Mouse (Mus musculus) bone marrow, adult 2 months (tissue): Measurements from ENCODE around the gene Zdhhc16. TPM values are rescaled to one million over a fixed set of nuclear protein-coding genes. Genes with fewer than 3 reads are reported as not detected.

ENCODE experiments used
- H3K27ac ChIP-seq: fragments of 200-500 bp; 2 replicates; pipeline ENCODE4 v1.5.1; 2012; ENCODE audit warnings: low read depth, mild to moderate bottlenecking, control low read depth, inconsistent platforms, low read length; ENCODE audit not compliant: control insufficient read depth, poor library complexity, insufficient read depth
- H3K4me1 ChIP-seq: fragments of 200-500 bp; 2 replicates; pipeline ENCODE4 v1.6.1; 2011; ENCODE audit warnings: low read length; ENCODE audit not compliant: control insufficient read depth, insufficient read depth
- H3K4me3 ChIP-seq: fragments of 200-500 bp; replicated peaks from 2 replicates; pipeline ENCODE3; 2011; ENCODE audit warnings: mild to moderate bottlenecking, low read depth, low read length, control low read depth; ENCODE audit not compliant: control insufficient read depth
- CTCF ChIP-seq: fragments of 200-500 bp; IDR thresholded peaks from 2 replicates; pipeline ENCODE4 v1.5.1; 2011; ENCODE audit warnings: low read length, control low read depth; ENCODE audit not compliant: control insufficient read depth, insufficient read depth
- POLR2A ChIP-seq: fragments of 200-500 bp; IDR thresholded peaks from 2 replicates; pipeline ENCODE4 v1.6.1; 2011; ENCODE audit warnings: low read depth, mild to moderate bottlenecking, control low read depth, low read length, borderline replicate concordance; ENCODE audit not compliant: control insufficient read depth
- WGBS: fragments of 180-500 bp; shearing (Covaris S2); methylation state at CpG from one replicate; pipeline ENCODE4 v1.1.7; 2018; 5-methylcytosine and 5-hydroxymethylcytosine counted together
- polyA plus RNA-seq: library from polyadenylated mRNA; stranded (reverse); fragments of >200 nt; gene quantifications from 2 replicates; pipeline ENCODE4 v1.2.4, GENCODE M21; 2011; ENCODE audit warnings: low replicate concordance; ENCODE audit not compliant: missing spikeins, insufficient read depth, insufficient read length

Gene Zdhhc16
- polyA plus RNA-seq, 1 experiment = 59.8 TPM

DNA sequence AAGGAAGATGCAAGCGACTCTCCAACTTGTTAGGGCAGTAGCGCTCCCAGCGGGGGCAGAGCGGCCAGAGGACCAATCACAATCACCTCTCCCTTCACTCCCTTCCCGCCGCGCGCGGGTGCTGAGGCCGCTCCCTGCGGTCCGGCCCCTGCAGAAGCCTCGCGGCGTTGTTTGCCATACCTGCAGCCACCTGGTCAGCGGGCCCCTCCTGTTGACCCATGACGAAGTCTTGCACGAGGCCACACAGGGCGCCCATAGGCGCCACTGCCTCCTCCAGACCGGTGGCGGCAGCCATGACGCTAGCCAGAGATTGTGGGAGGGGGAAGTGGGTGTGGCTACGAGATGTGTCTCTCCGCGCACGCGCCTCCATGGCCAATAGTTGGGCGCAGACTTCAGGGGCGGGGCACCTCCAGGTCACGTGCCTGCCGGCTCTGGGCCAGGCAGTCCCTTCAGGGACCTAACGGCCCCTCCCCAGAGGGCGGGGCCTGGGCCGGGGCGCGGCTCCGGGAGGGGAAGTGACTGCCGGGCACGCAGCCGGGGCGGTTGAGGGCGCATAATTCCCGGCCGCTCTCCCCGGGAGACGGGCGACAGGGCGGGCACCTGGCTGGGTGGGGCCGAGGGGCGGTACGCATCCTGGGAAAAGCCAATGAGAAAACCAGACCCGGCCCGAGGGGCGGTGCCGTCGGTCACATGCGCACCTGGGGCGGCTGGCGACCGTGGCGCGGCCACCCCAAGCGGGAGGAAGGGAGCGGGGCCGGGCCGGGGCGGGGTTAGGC lies 47.7 kb downstream of the Zdhhc16 start, which contains the start of gene Mms19:
Gene Mms19, minus strand, starts transcription at position 339 of the 776 bp plus-strand sequence.
- Histone ChIP-seq H3K4me1 (peaks cover 3% of the 10 kb centered on the region; the same call in 1 of the 2 replicates), H3K27ac (peak within 1 kb of the TSS; percentile 96), H3K4me3 (peak within 1 kb of the TSS; percentile 85)
- TF ChIP-seq POLR2A (peak; percentile 86; the same call in 1 of the 2 replicates), CTCF (peak; percentile 9; the same call in 1 of the 2 replicates)
- under 1% methylated on average over 67 of the region's 68 CpGs for WGBS

DNA sequence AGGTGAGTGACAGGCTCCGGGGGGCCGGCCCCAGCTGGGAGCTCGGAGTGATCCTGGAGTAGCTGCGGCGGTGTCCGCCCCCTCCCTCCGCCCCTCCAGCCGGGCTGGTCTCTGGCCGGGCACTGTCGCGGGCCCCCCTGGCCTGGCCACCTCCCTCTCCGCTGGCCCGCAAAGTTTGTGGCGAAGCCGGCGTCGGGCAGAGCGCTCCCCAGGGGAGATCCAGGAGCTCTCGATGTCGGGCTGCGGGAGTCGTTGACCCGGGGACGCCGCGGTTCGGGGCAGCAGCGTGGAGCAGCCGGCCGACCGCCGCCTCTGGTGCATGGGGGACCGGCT lies 48.3 kb downstream of the Zdhhc16 start, which contains the start of gene Ubtd1:
Gene Ubtd1, plus strand, starts transcription at position 169 of the 333 bp plus-strand sequence.
- H3K4me1 ChIP-seq = peaks cover 3% of the 10 kb centered on the region; the same call in 1 of the 2 replicates
- WGBS = under 1% methylated on average over 33 of the region's 33 CpGs
- TF ChIP-seq POLR2A (no peak), CTCF (no peak)

DNA sequence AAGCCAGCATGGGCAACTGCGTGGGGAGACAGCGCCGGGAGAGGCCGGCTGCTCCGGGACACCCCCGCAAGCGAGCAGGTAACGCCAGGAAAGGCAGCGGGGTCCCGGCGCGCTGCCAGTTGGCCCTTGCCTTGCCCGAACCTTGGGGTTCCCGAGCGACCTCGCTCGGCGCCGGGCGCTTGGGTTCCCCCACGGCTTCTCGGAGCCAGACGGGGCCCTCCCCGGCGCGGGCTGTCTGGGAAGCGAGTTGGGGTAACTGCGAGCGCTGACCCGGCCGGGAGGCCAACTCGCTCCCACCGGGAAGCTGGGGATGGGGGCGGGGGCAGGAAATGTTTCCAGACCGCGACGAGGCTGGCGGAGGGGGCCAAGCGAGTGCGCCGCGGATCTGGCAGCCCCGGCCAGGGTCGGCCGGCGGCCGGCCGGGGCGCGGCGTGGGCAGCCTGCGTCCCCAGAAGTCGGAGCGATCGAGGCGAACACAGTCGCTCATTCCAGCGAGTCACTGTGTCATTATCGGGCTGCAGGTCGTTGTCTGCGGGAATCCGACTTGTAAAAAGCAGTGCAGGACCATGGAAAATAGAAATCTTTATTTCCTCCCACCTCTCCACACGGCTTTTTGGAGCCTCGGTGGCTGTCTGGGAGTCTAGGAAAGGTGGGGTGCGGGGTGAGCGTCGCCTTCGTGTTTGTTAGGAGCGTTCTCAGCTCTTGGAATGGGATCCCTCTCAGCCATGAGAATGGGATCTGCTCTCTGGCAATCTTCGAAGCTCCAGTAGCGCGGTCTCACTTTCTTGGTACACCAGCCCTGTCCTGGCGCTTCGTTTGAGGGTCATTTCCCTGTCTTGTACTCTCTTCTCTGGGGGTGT lies 48.9 kb downstream of the Zdhhc16 start:
- no peak for TF ChIP-seq CTCF
- TF ChIP-seq POLR2A = no peak
- Histone ChIP-seq H3K27ac (peak overlapping the region; percentile 96), H3K4me3 (peak overlapping the region; percentile 85), H3K4me1 (peaks cover 3% of the 10 kb centered on the region; the same call in 1 of the 2 replicates)
- WGBS = under 1% methylated on average over 74 of the region's 74 CpGs

More for the DNA sequence above, 48.3 kb downstream of the Zdhhc16 start, which contains the start of gene Ubtd1:
- Histone ChIP-seq H3K27ac (peak within 1 kb of the TSS; percentile 96), H3K4me3 (peak within 1 kb of the TSS; percentile 85)

DNA sequence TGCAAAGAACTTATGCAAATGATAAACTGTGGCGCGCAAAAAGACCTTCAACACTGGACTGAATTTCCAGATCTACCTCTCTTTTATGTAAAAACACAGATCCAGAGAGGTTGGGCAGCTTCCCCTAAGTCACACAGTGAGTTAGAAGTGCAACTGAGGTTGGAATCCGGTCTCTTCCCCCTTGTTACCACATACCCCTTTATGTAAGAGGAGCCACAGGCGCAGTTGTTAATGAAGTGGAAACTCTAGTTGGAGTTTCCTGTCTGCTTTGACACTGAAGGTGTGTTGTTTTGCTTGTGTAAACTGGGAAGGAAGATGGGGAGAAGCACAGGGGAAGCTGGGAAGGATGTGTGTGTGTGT lies 49.5 kb downstream of the Zdhhc16 start:
- H3K4me1 ChIP-seq = peaks cover 3% of the 10 kb centered on the region; the same call in 1 of the 2 replicates
- 4% methylated on average over 4 of the region's 4 CpGs for WGBS
- TF ChIP-seq POLR2A (no peak), CTCF (no peak)
- peak overlapping the region; percentile 96; the same call in 1 of the 2 replicates for H3K27ac ChIP-seq
- peak overlapping the region; percentile 85 for H3K4me3 ChIP-seq

DNA sequence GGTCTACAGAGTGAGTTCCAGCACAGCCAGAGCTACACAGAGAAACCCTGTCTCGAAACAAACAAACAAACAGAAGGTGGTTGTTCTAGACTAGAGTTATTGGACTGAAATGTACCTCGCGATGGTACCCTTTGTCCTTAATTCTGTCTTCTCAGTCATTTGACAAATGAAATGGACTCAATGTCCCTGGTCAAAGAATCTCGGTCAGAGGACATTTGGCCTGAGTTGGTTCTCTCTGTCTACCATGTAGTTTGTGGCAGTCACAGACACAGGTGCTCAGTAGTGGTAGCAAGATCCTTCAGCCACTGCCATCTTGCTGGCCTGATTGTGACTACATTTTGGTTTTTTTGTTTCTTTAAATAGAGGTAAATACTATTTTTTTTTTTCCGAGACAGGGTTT lies 52.7 kb downstream of the Zdhhc16 start:
- Histone ChIP-seq H3K4me1 (peaks cover 5% of the 10 kb centered on the region; the same call in 1 of the 2 replicates), H3K4me3 (no peak overlapping the region), H3K27ac (no peak overlapping the region)
- TF ChIP-seq CTCF (no peak), POLR2A (no peak)
- 85% methylated on average over 5 of the region's 5 CpGs for WGBS

DNA sequence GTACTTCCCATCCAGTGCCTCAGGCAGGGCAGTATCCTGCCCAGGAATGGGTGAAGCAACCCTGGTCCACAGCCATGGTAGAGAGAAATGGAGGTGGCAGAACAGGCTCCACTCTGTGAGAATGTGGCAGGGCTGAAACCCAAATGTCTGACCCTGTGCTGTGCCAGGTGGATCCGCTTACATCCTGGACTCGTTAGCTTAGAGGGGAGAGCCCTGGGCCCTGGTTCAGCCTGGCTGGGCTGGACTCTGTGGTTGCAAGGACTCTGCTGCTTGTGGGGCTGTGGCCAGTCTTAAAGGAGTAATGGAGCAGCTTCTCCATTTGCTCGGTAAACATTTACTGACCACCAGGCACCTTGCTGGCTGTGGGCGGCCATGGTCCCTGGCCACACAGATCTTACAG lies 53.9 kb downstream of the Zdhhc16 start:
- TF ChIP-seq CTCF (no peak), POLR2A (no peak)
- WGBS = 74% methylated on average over 4 of the region's 4 CpGs

DNA sequence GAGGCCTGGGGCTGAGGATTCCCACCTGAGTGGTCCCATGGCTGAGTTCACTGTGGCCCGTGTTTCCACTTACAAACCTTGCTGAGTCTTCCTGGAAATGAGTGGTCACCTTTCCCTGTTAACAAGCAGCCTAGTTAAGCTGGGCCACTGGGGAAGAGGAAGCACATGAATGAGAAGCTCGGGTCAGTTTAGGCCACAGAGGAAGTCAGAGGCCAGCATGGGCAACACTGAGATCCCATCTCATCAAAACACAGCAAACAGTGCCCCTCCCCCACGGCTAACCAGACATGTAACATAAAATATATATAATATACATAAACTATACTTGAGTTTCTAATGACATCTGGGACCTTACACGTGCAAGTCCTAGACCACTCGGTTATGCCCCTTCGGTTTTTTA lies 56.5 kb downstream of the Zdhhc16 start:
- Histone ChIP-seq H3K27ac (0 out of 2 replicates have a peak overlapping the region, but pooled peaks have one; percentile 17), H3K4me3 (no peak overlapping the region), H3K4me1 (peaks cover 10% of the 10 kb centered on the region)
- WGBS = 40% methylated on average over 6 of the region's 6 CpGs
- no peak for TF ChIP-seq CTCF
- no peak for TF ChIP-seq POLR2A

More for the DNA sequence above, 53.9 kb downstream of the Zdhhc16 start:
- peaks cover 8% of the 10 kb centered on the region; the same call in 1 of the 2 replicates for H3K4me1 ChIP-seq
- no peak overlapping the region for H3K27ac ChIP-seq
- H3K4me3 ChIP-seq = no peak overlapping the region

DNA sequence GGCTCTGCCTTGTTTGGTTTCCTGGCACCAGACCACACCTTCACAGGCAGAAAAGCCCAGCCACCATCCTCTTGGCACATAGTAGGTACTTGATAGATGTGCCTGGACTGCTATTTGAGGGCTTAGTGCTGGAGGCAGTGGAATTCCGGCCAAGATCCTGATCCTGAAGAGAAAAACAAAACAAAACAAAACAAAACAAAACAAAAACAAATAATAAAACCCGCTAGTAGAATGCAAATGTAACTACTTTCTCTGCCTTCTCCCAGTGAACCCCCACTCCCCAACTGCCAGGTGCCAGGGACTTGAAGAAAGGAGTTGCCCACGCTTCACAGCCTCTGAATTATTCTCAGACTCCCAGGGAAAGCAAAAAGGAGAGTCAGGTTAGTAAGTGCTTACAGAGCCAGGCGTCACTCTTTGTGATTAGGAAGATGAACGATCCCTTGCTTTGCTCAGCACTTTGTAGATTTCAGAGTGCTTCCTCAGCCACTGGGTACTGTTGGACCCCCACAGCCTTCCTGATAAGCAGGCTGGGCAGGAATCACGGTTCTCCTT lies 58.7 kb downstream of the Zdhhc16 start:
- WGBS = 46% methylated on average over 6 of the region's 6 CpGs
- no peak overlapping the region for H3K27ac ChIP-seq
- H3K4me3 ChIP-seq = no peak overlapping the region
- TF ChIP-seq CTCF (no peak), POLR2A (no peak)
- H3K4me1 ChIP-seq = peaks cover 10% of the 10 kb centered on the region
